Comparison of ENCODE assay signal across 8 mouse cellular contexts in genomic region chr11:76180146-76180540, GRCm38 (mm10). TPM values are rescaled to one million over a fixed set of nuclear protein-coding genes. Genes with fewer than 3 reads are reported as not detected.
A peak's percentile ranks its signal among the peaks of the same experiment; 100 is the strongest.
DNase-seq lines count a peak whose midpoint lies in the region; ATAC-seq and TF ChIP-seq lines count a peak whose summit lies in the region.

No protein-coding gene starts in this region.

- no peak for ATAC-seq in liver, embryonic 13.5 days (ENCODE audit: low read depth)
- ATAC-seq in CD4-positive, CD25-positive, alpha-beta regulatory T cell, adult 4 months = no peak

- H3K9ac ChIP-seq in liver, embryonic 13.5 days = peak overlapping the region; percentile 84

- TF ChIP-seq CTCF in cerebellum, adult 2 months (IDR thresholded peaks at IDR 0.05; ENCODE audit: borderline replicate concordance, insufficient read depth, low read depth, low read length) = no peak
- no peak for TF ChIP-seq CTCF in thymus, adult 2 months (IDR thresholded peaks at IDR 0.05; ENCODE audit: borderline replicate concordance, control insufficient read depth, extremely low read depth, insufficient read depth, low read length, poor library complexity)

- 0 out of 2 replicates have a peak, but pooled peaks cover 3% of the 10 kb centered on the region for H3K36me3 ChIP-seq in thymus, adult 2 months (ENCODE audit: control insufficient read depth, insufficient read depth, low read length)
- peaks cover 15% of the 10 kb centered on the region; the same call in 1 of the 2 replicates for H3K36me3 ChIP-seq in liver, embryonic 13.5 days

- peak overlapping the region; percentile 95 for H3K4me3 ChIP-seq in cerebellum, adult 2 months (replicated peaks; ENCODE audit: insufficient read depth, low read depth, low read length)
- H3K4me3 ChIP-seq in thymus, adult 2 months (ENCODE audit: control insufficient read depth, insufficient read depth, low read length) = peak overlapping the region; percentile 97
- peak overlapping the region; percentile 93 for H3K4me3 ChIP-seq in liver, embryonic 13.5 days (replicated peaks)

- no peaks in the 10 kb centered on the region for H3K4me1 ChIP-seq in cerebellum, adult 2 months (ENCODE audit: control insufficient read depth, insufficient read depth, low read length)
- H3K4me1 ChIP-seq in thymus, adult 2 months (replicated peaks; ENCODE audit: control insufficient read depth, insufficient read depth, low read length) = peaks cover 9% of the 10 kb centered on the region
- peaks cover 17% of the 10 kb centered on the region for H3K4me1 ChIP-seq in liver, embryonic 13.5 days (replicated peaks)

- 9% methylated on average over 7 of the region's 7 CpGs for WGBS in cerebellum, adult 2 months
- 24% methylated on average over 7 of the region's 7 CpGs for WGBS in thymus, adult 2 months
- 11% methylated on average over 7 of the region's 7 CpGs for WGBS in liver, embryonic 13.5 days (ENCODE audit: insufficient replicate concordance)

- no peak for TF ChIP-seq POLR2A in cerebellum, adult 2 months (IDR thresholded peaks at IDR 0.05; ENCODE audit: borderline replicate concordance, insufficient read depth, low read length)
- no peak for TF ChIP-seq POLR2A in thymus, adult 2 months (IDR thresholded peaks at IDR 0.05; ENCODE audit: control insufficient read depth, extremely low read depth, insufficient read depth, low read length, poor library complexity)

- no peaks in the 10 kb centered on the region for H3K27me3 ChIP-seq in cerebellum, adult 2 months (ENCODE audit: control insufficient read depth, insufficient read depth, low read length)
- no peaks in the 10 kb centered on the region for H3K27me3 ChIP-seq in thymus, adult 2 months (ENCODE audit: control insufficient read depth, insufficient read depth, low read length)
- H3K27me3 ChIP-seq in liver, embryonic 13.5 days = no peaks in the 10 kb centered on the region

- no peaks in the 10 kb centered on the region for H3K9me3 ChIP-seq in liver, embryonic 13.5 days (replicated peaks)

- peak overlapping the region; percentile 69 for H3K27ac ChIP-seq in cerebellum, adult 2 months (ENCODE audit: insufficient read depth, low read length)
- no peak overlapping the region for H3K27ac ChIP-seq in thymus, adult 2 months (ENCODE audit: control insufficient read depth, insufficient read depth, low read length)
- peak overlapping the region; percentile 72; the same call in 1 of the 2 replicates for H3K27ac ChIP-seq in liver, embryonic 13.5 days

- no peak for DNase-seq in cerebellum, adult 2 months
- no peak for DNase-seq in cerebellum, adult 9-11 months
- DNase-seq in thymus, adult 2 months = no peak
- no peak for DNase-seq in thymus, postnatal 36 days
- DNase-seq in liver, embryonic 13.5 days = no peak
- no peak for DNase-seq in retina, embryonic 14.5 days (ENCODE audit: low spot score)
- no peak for DNase-seq in adrenal gland, adult 2 months

- H3K4me2 ChIP-seq in liver, embryonic 13.5 days = peak overlapping the region; percentile 86

RNA-seq across cellular contexts. Expression of gene Fam57a, which starts 0.7 kb away (rescaled TPM):
- 25.7 and 29.2 TPM in 2 replicates for polyA plus RNA-seq in cerebellum, adult 2 months (2012; rRNA removed)
- 17.4 and 19.4 TPM in 2 replicates for polyA plus RNA-seq in thymus, adult 2 months (2012; rRNA removed)
- 4.5 and 5.4 TPM in 2 replicates for polyA plus RNA-seq in liver, embryonic 13.5 days (2015; fragmentation: Nextera tagmentation; extraction: Ambion mirVana)
- polyA plus RNA-seq in CD4-positive, CD25-positive, alpha-beta regulatory T cell, adult 4 months (2017; shearing (Covaris generic)) = 1 to 10 TPM; 3.7 to 4.2 TPM
- 1 to 10 TPM; 5.6 to 5.8 TPM for total RNA-seq in adrenal gland, adult 2 months (2021)
- 7.3 and 9.8 TPM in 2 replicates for polyA plus RNA-seq in adrenal gland, adult 2 months (2012; rRNA removed)

RNA-seq across cellular contexts. Expression of gene Vps53, which starts 0.7 kb away (rescaled TPM):
- 64.3 and 70.8 TPM in 2 replicates for polyA plus RNA-seq in cerebellum, adult 2 months (2012; rRNA removed)
- polyA plus RNA-seq in thymus, adult 2 months (2012; rRNA removed) = 30.6 and 33.7 TPM in 2 replicates
- 17.2 and 19.8 TPM in 2 replicates for polyA plus RNA-seq in liver, embryonic 13.5 days (2015; fragmentation: Nextera tagmentation; extraction: Ambion mirVana)
- 10 to 100 TPM; 51.6 to 60.3 TPM for polyA plus RNA-seq in CD4-positive, CD25-positive, alpha-beta regulatory T cell, adult 4 months (2017; shearing (Covaris generic))
- 10 to 100 TPM; 51.6 to 61.2 TPM for total RNA-seq in adrenal gland, adult 2 months (2021)
- polyA plus RNA-seq in adrenal gland, adult 2 months (2012; rRNA removed) = 12.9 and 20.2 TPM in 2 replicates

RNA-seq across cellular contexts. Expression of gene Dbil5, which starts 37.3 kb away (rescaled TPM):
- polyA plus RNA-seq in cerebellum, adult 2 months (2012; rRNA removed) = 1.2 and 1.4 TPM in 2 replicates
- polyA plus RNA-seq in thymus, adult 2 months (2012; rRNA removed) = 0.37 and 1.4 TPM in 2 replicates
- 0.41 and 0.43 TPM in 2 replicates for polyA plus RNA-seq in liver, embryonic 13.5 days (2015; fragmentation: Nextera tagmentation; extraction: Ambion mirVana)
- under 1 TPM in 1 of 2 experiments, not detected in 1; 0.58 TPM for polyA plus RNA-seq in CD4-positive, CD25-positive, alpha-beta regulatory T cell, adult 4 months (2017; shearing (Covaris generic))
- total RNA-seq in adrenal gland, adult 2 months (2021) = under 1 TPM; 0.72 to 0.73 TPM
- 0.97 TPM in 1 of 2 replicates, not detected in the other for polyA plus RNA-seq in adrenal gland, adult 2 months (2012; rRNA removed)

RNA-seq across cellular contexts. Expression of gene Gemin4, which starts 37.3 kb away (rescaled TPM):
- polyA plus RNA-seq in cerebellum, adult 2 months (2012; rRNA removed) = 7.9 and 8.5 TPM in 2 replicates
- polyA plus RNA-seq in thymus, adult 2 months (2012; rRNA removed) = 12.6 and 16.4 TPM in 2 replicates
- 22.5 and 24.6 TPM in 2 replicates for polyA plus RNA-seq in liver, embryonic 13.5 days (2015; fragmentation: Nextera tagmentation; extraction: Ambion mirVana)
- 10 to 100 TPM; 10.2 to 19.1 TPM for polyA plus RNA-seq in CD4-positive, CD25-positive, alpha-beta regulatory T cell, adult 4 months (2017; shearing (Covaris generic))
- total RNA-seq in adrenal gland, adult 2 months (2021) = 1 to 10 TPM; 5.4 to 9.1 TPM
- polyA plus RNA-seq in adrenal gland, adult 2 months (2012; rRNA removed) = 4.5 and 5.9 TPM in 2 replicates
